Mouse (Mus musculus) subcutaneous adipose tissue, adult 2 months (tissue): ENCODE data around the gene Ccdc103. TPM values are rescaled to one million over a fixed set of nuclear protein-coding genes. Genes with fewer than 3 reads are reported as not detected.

ENCODE experiments used
- polyA plus RNA-seq: library from polyadenylated mRNA; depleted of rRNA; stranded (reverse); fragments of >200 nt; gene quantifications from 2 replicates; pipeline ENCODE4 v1.2.3, GENCODE M21; 2012; ENCODE audit warnings: low replicate concordance; rRNA removed

The Ccdc103 gene
- 0.10 and 0.22 TPM in 2 replicates for polyA plus RNA-seq

DNA sequence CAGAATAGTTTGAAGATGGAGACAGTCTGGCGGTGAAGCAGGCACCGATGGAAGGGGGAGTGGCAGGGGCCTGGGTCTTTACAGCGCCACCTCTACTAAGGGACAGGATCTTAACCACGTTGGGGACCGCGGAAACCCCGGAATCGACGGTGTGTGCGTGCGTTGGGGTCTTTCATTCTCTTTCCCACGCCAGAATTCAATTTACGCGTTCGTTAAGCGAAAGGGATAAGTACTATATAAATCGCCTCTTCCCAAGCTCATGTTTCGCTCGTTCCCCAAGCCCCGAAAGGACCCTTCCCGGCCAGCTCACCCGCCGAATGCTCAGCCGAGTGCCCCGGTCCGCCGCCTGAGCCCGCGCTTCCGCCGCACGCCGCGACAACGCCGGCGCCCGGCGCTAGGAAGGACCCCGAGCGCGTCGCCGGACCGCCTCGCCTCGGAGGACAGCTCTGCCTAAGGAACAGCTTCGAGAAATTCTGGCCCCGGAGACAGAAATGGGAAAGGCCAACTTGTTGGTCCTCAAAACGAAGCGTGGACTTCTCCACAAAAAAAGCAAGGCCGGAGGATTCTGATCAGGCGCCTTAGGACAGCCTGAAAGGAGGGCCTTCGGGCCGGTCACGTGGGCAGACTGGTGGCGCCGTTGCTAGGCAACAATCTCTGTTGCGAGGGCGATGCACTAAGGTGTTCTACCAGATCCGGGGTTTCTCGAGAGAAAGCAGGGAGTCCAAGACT is at the start of gene Ccdc103, which contains the start of gene Eftud2:
TSS of gene Ccdc103 (plus strand) at position 620 of the 729 bp plus-strand sequence.
TSS of gene Eftud2 (minus strand) at position 401 of the 729 bp plus-strand sequence.

GRCm38 (mm10) chr11:102835549-102835948 is 45.5 kb upstream of the Ccdc103 start, which contains the start of gene Higd1b:
Higd1b (plus strand) TSS chr11:102835849.

GRCm38 (mm10) chr11:102884616-102885219 is 3.7 kb downstream of the Ccdc103 start, which contains the start of gene Fam187a:
Fam187a (plus strand) TSS chr11:102885169.

GRCm38 (mm10) chr11:102900763-102901162 is 19.8 kb downstream of the Ccdc103 start, which contains the start of gene Gfap:
Gfap (minus strand) TSS chr11:102900912.

GRCm38 (mm10) chr11:102924557-102925350 is 43.8 kb downstream of the Ccdc103 start, which contains the start of gene Kif18b:
Kif18b (minus strand) TSS chr11:102925124.

Other genes starting within 250 kb of the Ccdc103 start
- gene Meioc, start 217.5 kb upstream of the Ccdc103 start, polyA plus RNA-seq: not detected in 2 replicates
- gene Ccdc43, start 183.4 kb upstream of the Ccdc103 start, polyA plus RNA-seq: 9.4 and 9.5 TPM in 2 replicates
- 4.0 and 13.2 TPM in 2 replicates for gene Adam11, start 119.8 kb upstream of the Ccdc103 start, polyA plus RNA-seq
- gene Gjc1, start 61.5 kb upstream of the Ccdc103 start, polyA plus RNA-seq: 26.2 and 29.0 TPM in 2 replicates
- gene Higd1b, start 45.4 kb upstream of the Ccdc103 start, polyA plus RNA-seq: 18.1 and 21.9 TPM in 2 replicates
- 68.8 and 102 TPM in 2 replicates for gene Eftud2, start 219 bp upstream of the Ccdc103 start, polyA plus RNA-seq
- gene Fam187a, start 4.0 kb downstream of the Ccdc103 start, polyA plus RNA-seq: not detected in 2 replicates
- 0.06 and 2.0 TPM in 2 replicates for gene Gfap, start 19.7 kb downstream of the Ccdc103 start, polyA plus RNA-seq
- 0.70 and 5.4 TPM in 2 replicates for gene Kif18b, start 43.9 kb downstream of the Ccdc103 start, polyA plus RNA-seq
- gene C1ql1, start 65.5 kb downstream of the Ccdc103 start, polyA plus RNA-seq: 1.4 TPM in 1 of 2 replicates, not detected in the other
- gene Nmt1, start 147.0 kb downstream of the Ccdc103 start, polyA plus RNA-seq: 62.6 and 79.6 TPM in 2 replicates
- gene Dcakd, start 147.1 kb downstream of the Ccdc103 start, polyA plus RNA-seq: 73.9 and 113 TPM in 2 replicates
- 17.3 and 39.0 TPM in 2 replicates for gene Plcd3, start 220.5 kb downstream of the Ccdc103 start, polyA plus RNA-seq
- gene Acbd4, start 220.5 kb downstream of the Ccdc103 start, polyA plus RNA-seq: 112 and 241 TPM in 2 replicates
- gene Hexim1, start 235.0 kb downstream of the Ccdc103 start, polyA plus RNA-seq: 19.2 and 30.7 TPM in 2 replicates